Mouse (Mus musculus): ENCODE results near the gene Mydgf.

GRCm38 (mm10) chr17:56208821-56209220 lies 25.1 kb upstream of the Mydgf start:
- TF ChIP-seq POLR2A (IDR thresholded peaks at IDR 0.05; ENCODE audit: insufficient read depth, low read depth, low read length) (no peak), CTCF (IDR thresholded peaks at IDR 0.05) (no peak)

Data from heart, adult 2 months (tissue).